Mouse (Mus musculus): Measurements from ENCODE around the gene Pde4b. TPM values are rescaled to one million over a fixed set of nuclear protein-coding genes. Genes with fewer than 3 reads are reported as not detected.

Gene Pde4b
- polyA plus RNA-seq, 1 experiment = 3.9 TPM

DNA sequence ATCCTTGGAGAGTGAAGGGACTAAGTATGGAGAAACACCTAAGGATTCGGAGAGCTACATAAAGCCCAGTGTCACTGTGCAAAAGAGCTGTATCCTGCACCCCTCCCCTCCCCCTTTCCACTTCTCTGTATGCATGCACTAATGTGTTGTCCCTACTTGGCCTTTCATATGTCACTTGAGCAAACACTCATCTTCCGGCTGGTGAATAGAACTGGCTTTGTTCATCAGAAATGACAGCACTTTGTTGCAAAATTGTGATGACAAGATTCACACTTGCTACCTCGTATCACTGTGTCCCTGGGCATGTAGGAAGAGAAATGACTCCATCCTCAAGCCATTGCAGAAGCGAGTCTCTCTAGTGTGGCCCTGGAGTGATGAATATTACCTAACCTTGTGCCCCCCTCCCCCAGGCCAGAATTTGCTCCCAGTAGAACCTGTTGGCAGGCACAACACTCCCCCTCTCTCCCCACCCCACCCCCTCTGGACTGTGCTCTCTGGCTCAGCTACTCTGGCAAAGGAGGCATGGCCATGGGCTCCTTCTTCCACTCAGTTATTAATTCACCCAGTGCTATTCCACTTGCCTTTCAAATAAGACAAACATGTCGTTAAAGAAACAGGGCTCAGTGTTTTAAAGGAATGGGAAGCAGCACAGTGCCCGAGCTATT is 497.4 kb downstream of the Pde4b start:
- TF ChIP-seq CTCF (IDR thresholded peaks at IDR 0.05; ENCODE audit: control insufficient read depth, insufficient read depth, low read length) (no peak), POLR2A (IDR thresholded peaks at IDR 0.05; ENCODE audit: borderline replicate concordance, control insufficient read depth, low read depth, low read length) (no peak)
- H3K27ac ChIP-seq (ENCODE audit: control insufficient read depth, insufficient read depth, low read depth, low read length, poor library complexity) = no peak overlapping the region
- 44% methylated on average over 6 of the region's 6 CpGs for WGBS
- H3K4me1 ChIP-seq (ENCODE audit: control insufficient read depth, insufficient read depth, low read length) = peaks cover 3% of the 10 kb centered on the region
- H3K4me3 ChIP-seq (replicated peaks; ENCODE audit: control insufficient read depth, low read depth, low read length) = no peak overlapping the region

DNA sequence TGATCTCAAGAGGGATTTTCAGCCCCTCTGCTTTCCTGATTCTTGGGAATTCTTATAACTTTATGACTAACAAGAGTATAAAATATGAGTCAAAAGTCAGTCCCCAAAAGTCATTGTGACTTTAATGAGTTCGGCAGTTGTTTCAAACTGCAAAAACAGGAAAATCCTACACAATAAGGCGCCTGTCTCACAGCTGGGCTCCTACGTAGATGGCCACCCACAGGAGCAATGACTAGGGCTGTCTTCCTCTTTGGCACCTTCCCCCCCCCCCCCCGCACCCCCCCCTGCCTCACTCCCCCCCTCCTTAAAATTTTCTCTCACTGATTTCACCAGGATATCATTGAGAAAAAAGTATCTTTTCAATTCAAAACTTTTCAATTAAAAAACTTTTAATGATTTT is 498.2 kb downstream of the Pde4b start:
- WGBS = 17% methylated on average over 4 of the region's 4 CpGs
- H3K4me3 ChIP-seq (replicated peaks; ENCODE audit: control insufficient read depth, low read depth, low read length) = no peak overlapping the region
- peaks cover 3% of the 10 kb centered on the region for H3K4me1 ChIP-seq (ENCODE audit: control insufficient read depth, insufficient read depth, low read length)
- H3K27ac ChIP-seq (ENCODE audit: control insufficient read depth, insufficient read depth, low read depth, low read length, poor library complexity) = no peak overlapping the region
- TF ChIP-seq CTCF (IDR thresholded peaks at IDR 0.05; ENCODE audit: control insufficient read depth, insufficient read depth, low read length) = no peak
- TF ChIP-seq POLR2A (IDR thresholded peaks at IDR 0.05; ENCODE audit: borderline replicate concordance, control insufficient read depth, low read depth, low read length) = no peak

DNA sequence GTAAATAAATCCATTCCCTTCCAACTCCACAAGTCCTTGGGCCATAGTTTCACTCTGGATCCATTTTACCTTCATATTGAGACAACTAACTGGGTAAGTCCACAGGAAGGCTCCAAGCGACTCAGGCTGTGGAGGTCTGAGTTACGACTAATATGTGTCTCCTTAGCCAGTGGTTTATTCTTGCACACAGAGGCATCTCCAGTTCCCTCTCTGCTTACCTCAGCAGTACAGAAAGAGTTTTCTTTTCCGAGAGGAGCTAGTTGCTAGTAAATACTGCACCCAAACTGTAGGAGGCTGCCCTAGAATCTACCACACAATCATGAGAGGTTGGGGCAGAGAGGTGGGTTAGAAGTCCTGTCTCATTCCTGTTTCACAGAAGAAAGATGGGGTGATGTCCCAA is 499.4 kb downstream of the Pde4b start:
- WGBS = 72% methylated on average over 3 of the region's 3 CpGs
- TF ChIP-seq POLR2A (IDR thresholded peaks at IDR 0.05; ENCODE audit: borderline replicate concordance, control insufficient read depth, low read depth, low read length) = no peak
- no peak for TF ChIP-seq CTCF (IDR thresholded peaks at IDR 0.05; ENCODE audit: control insufficient read depth, insufficient read depth, low read length)
- no peak overlapping the region for H3K27ac ChIP-seq (ENCODE audit: control insufficient read depth, insufficient read depth, low read depth, low read length, poor library complexity)

DNA sequence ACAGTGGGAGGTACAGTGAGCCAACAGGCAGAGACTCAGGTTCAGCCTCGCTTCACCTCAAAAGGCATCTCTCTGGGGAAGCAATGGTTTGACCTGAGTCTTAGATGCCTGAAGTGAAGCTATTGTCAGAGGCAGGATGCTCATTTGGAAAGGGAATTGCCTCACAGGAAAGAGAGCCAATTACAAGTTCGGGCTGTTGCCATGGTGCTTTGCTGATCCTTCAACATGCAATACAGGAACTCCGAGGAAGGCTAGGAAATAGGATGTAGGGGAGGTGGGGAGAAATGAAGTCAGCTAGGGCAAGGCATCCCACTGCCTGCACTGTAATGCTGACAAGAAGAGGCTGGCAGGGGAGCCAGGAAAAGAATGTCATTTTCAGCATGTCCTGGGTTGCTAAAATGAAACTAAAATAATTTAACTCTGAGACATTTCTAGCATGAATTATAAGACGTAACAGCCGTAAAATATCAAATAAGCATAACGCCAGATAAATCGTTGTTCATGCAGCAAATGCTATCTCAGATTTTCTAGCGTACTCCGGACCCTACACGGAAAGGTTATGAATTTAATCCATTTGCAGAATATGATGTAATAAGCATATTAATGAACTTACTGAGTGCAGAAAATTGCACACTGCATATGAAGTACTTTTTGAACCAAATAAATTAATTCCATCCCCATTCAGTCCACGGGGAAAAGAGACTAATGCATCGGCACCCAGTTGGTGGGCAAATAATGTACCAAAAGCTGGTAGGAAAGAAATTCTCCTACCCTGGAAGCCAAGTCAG is 501.5 kb downstream of the Pde4b start:
- no peak for TF ChIP-seq CTCF (IDR thresholded peaks at IDR 0.05; ENCODE audit: control insufficient read depth, insufficient read depth, low read length)
- no peak for TF ChIP-seq POLR2A (IDR thresholded peaks at IDR 0.05; ENCODE audit: borderline replicate concordance, control insufficient read depth, low read depth, low read length)
- WGBS = 60% methylated on average over 12 of the region's 12 CpGs
- no peak overlapping the region for H3K27ac ChIP-seq (ENCODE audit: control insufficient read depth, insufficient read depth, low read depth, low read length, poor library complexity)
- no peak overlapping the region for H3K4me3 ChIP-seq (replicated peaks; ENCODE audit: control insufficient read depth, low read depth, low read length)
- H3K4me1 ChIP-seq (ENCODE audit: control insufficient read depth, insufficient read depth, low read length) = peaks cover 3% of the 10 kb centered on the region

More for the DNA sequence above, 499.4 kb downstream of the Pde4b start:
- no peak overlapping the region for H3K4me3 ChIP-seq (replicated peaks; ENCODE audit: control insufficient read depth, low read depth, low read length)
- H3K4me1 ChIP-seq (ENCODE audit: control insufficient read depth, insufficient read depth, low read length) = peaks cover 3% of the 10 kb centered on the region

DNA sequence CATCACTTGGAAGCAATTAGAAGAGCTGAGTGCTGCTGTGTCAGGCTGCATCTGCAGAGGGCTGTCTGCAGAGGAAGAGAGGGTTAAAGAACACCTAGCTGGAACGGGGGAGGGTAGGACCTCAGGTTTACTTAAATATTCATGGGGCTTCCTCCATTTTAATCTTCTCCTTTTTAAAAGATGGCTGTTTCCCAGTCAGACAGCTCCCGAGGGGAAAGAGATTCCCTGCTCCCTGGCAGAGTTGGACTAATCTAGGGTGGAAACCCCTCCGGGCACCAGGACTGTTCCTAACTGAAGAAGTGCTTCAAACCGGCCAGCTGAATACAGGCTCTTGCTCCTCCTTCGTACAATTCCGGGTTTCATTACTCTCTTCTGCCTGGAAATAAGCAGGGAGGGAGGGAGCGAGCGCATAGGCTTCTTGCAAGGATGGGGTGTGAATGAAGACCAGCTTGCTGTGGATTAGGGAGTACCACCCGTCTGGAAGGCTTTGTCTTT is 502.2 kb downstream of the Pde4b start:
- Histone ChIP-seq H3K4me1 (ENCODE audit: control insufficient read depth, insufficient read depth, low read length) (peaks cover 3% of the 10 kb centered on the region), H3K27ac (ENCODE audit: control insufficient read depth, insufficient read depth, low read depth, low read length, poor library complexity) (no peak overlapping the region), H3K4me3 (replicated peaks; ENCODE audit: control insufficient read depth, low read depth, low read length) (no peak overlapping the region)
- TF ChIP-seq CTCF (IDR thresholded peaks at IDR 0.05; ENCODE audit: control insufficient read depth, insufficient read depth, low read length) (no peak), POLR2A (IDR thresholded peaks at IDR 0.05; ENCODE audit: borderline replicate concordance, control insufficient read depth, low read depth, low read length) (no peak)
- WGBS = 71% methylated on average over 9 of the region's 9 CpGs

DNA sequence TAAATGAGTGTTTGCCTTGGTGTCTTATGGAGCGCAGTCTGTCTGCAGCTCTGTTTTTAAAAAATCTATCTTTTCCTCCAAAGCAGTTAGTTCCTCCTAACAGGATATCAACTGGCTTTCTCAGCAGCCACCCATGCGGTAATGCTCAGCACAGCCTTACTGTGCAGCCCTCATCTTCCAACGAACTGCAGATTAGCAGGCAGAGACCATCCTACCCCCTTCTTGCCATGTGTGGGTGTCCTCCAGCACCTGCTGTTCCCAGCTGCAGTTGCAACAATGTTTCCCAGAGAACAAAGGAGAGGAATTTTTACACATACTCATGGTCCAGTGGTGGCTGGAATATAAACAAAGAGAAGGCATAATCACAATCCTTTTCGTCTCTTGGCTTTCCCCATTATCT is 504.5 kb downstream of the Pde4b start:
- H3K27ac ChIP-seq (ENCODE audit: control insufficient read depth, insufficient read depth, low read depth, low read length, poor library complexity) = no peak overlapping the region
- WGBS = 69% methylated on average over 4 of the region's 4 CpGs
- H3K4me1 ChIP-seq (ENCODE audit: control insufficient read depth, insufficient read depth, low read length) = peaks cover 3% of the 10 kb centered on the region
- no peak overlapping the region for H3K4me3 ChIP-seq (replicated peaks; ENCODE audit: control insufficient read depth, low read depth, low read length)
- no peak for TF ChIP-seq POLR2A (IDR thresholded peaks at IDR 0.05; ENCODE audit: borderline replicate concordance, control insufficient read depth, low read depth, low read length)
- no peak for TF ChIP-seq CTCF (IDR thresholded peaks at IDR 0.05; ENCODE audit: control insufficient read depth, insufficient read depth, low read length)

DNA sequence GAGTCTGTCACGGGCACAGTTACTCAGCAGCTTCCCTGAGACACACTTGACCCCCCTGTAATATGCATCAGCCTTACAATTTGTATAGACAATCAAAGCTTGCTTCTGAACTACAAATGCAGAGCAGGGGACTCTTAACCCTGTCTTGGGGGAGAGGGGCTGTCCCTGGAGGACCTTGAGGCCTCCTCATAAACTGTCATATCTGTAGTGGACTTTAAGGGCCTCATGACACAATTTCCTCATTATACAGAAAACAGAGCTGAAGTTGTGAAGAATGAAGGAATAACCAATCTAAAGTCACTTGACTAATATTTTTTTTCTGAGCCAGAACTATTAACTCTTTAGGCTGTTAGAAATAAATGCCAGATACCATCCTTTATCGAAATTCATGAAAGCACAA is 505.2 kb downstream of the Pde4b start:
- Histone ChIP-seq H3K4me1 (ENCODE audit: control insufficient read depth, insufficient read depth, low read length) (peaks cover 1% of the 10 kb centered on the region; the same call in 1 of the 2 replicates), H3K27ac (ENCODE audit: control insufficient read depth, insufficient read depth, low read depth, low read length, poor library complexity) (no peak overlapping the region), H3K4me3 (replicated peaks; ENCODE audit: control insufficient read depth, low read depth, low read length) (no peak overlapping the region)
- TF ChIP-seq POLR2A (IDR thresholded peaks at IDR 0.05; ENCODE audit: borderline replicate concordance, control insufficient read depth, low read depth, low read length) (no peak), CTCF (IDR thresholded peaks at IDR 0.05; ENCODE audit: control insufficient read depth, insufficient read depth, low read length) (no peak)
- 80% methylated on average over 2 of the region's 2 CpGs for WGBS

DNA sequence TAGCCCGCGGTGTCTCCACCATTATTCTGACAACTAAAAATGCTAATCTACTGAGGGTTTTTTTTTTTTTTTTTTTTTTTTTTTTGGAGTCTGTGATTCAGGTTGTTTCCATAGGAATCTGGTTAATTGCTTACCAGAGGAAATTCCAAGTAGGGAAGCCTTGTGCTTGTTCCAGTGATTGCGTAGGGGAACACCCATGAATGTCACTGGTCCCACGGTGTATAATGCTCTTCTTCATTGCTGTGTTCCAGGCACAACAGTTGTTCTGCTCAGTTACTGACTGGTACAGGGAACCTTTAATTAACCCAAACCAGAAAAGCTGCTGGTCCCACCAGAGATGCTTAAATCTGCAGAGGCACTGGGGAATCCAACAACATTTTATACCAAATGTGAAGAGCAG is 506.3 kb downstream of the Pde4b start:
- TF ChIP-seq POLR2A (IDR thresholded peaks at IDR 0.05; ENCODE audit: borderline replicate concordance, control insufficient read depth, low read depth, low read length) (no peak), CTCF (IDR thresholded peaks at IDR 0.05; ENCODE audit: control insufficient read depth, insufficient read depth, low read length) (no peak)

More for the DNA sequence above, 506.3 kb downstream of the Pde4b start:
- Histone ChIP-seq H3K27ac (ENCODE audit: control insufficient read depth, insufficient read depth, low read depth, low read length, poor library complexity) (no peak overlapping the region), H3K4me3 (replicated peaks; ENCODE audit: control insufficient read depth, low read depth, low read length) (no peak overlapping the region), H3K4me1 (ENCODE audit: control insufficient read depth, insufficient read depth, low read length) (no peaks in the 10 kb centered on the region; the same call in 1 of the 2 replicates)
- WGBS = 89% methylated on average over 4 of the region's 4 CpGs
